Comparison of ENCODE assay signal across 19 mouse cellular contexts in the genomic region with DNA sequence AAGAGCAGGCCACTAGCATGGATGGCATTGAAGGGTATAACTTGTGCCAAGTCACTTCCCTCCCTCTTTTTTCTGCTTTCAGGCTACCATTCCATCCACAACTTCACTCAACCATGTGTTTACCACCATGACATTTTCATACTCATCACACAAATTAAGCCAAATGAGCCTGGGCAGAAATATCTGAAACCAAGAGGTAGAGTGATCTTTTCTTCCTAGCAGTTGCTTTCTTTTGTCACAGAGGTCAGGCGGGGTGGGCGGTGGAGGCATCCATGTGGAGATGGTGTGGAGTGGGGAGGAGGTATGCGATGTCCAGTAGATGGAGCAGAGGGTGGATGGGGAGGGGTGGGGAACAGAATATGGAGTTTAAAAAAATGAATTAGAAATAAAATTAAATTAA.
A peak's percentile ranks its signal among the peaks of the same experiment; 100 is the strongest.
DNase-seq lines count a peak whose midpoint lies in the region; ATAC-seq and TF ChIP-seq lines count a peak whose summit lies in the region.
"Had no signal": no experiment of that assay in that cellular context is flagged by ENCODE, and none has a peak within 500 bp of the region (broad histone marks: within the 10 kb centered on the region; RNA-seq: fewer than 3 reads in every experiment).

No protein-coding gene starts in this region.

- H3K36me3 ChIP-seq in midbrain, embryonic 11.5 days (ENCODE audit: control insufficient read depth, insufficient read depth, low read length): no peaks in the 10 kb centered on the region
- H3K36me3 ChIP-seq in midbrain, embryonic 13.5 days: no peaks in the 10 kb centered on the region
- H3K36me3 ChIP-seq in kidney, adult 2 months (ENCODE audit: control insufficient read depth, insufficient read depth, low read length): no peaks in the 10 kb centered on the region
- H3K36me3 ChIP-seq: embryonic facial prominence, embryonic 13.5 days; forebrain, embryonic 15.5 days had no signal

- no peak overlapping the region for H3K27ac ChIP-seq in midbrain, embryonic 11.5 days (ENCODE audit: low read depth, low read length)
- H3K27ac ChIP-seq in midbrain, embryonic 13.5 days: no peak overlapping the region
- no peak overlapping the region for H3K27ac ChIP-seq in kidney, adult 2 months (ENCODE audit: insufficient read depth, low read depth, low read length)
- H3K27ac ChIP-seq: embryonic facial prominence, embryonic 13.5 days; forebrain, embryonic 13.5 days; forebrain, embryonic 15.5 days had no signal

- peak; percentile 45 for DNase-seq in midbrain, embryonic 11.5 days (ENCODE audit: low spot score, missing footprints)
- DNase-seq in retina, embryonic 14.5 days (ENCODE audit: low spot score): peak; percentile 67
- no peak for DNase-seq in kidney, adult 2 months
- no peak for DNase-seq in right cerebral cortex, adult 2 months (ENCODE audit: low spot score in 2 of 2)
- DNase-seq: adrenal gland, adult 8-10 months; adrenal gland, postnatal 14 days; adrenal gland, postnatal 36 days; cerebellum, adult 11-12 months; cerebellum, adult 2 months; cerebellum, adult 9-10 months; cerebellum, postnatal 10 days; cerebellum, postnatal 25 days; forebrain, postnatal 0 days had no signal

- no peak overlapping the region for H3K4me3 ChIP-seq in midbrain, embryonic 11.5 days (ENCODE audit: low read depth, low read length)
- H3K4me3 ChIP-seq in midbrain, embryonic 13.5 days (replicated peaks): no peak overlapping the region
- H3K4me3 ChIP-seq in kidney, adult 2 months (ENCODE audit: insufficient read depth, low read depth, low read length): no peak overlapping the region
- H3K4me3 ChIP-seq: embryonic facial prominence, embryonic 13.5 days; forebrain, embryonic 13.5 days; forebrain, embryonic 15.5 days had no signal

- no peaks in the 10 kb centered on the region for H3K9me3 ChIP-seq in midbrain, embryonic 11.5 days (ENCODE audit: control insufficient read depth, low read length)
- H3K9me3 ChIP-seq in midbrain, embryonic 13.5 days: no peaks in the 10 kb centered on the region
- H3K9me3 ChIP-seq: embryonic facial prominence, embryonic 13.5 days; forebrain, embryonic 13.5 days; forebrain, embryonic 15.5 days had no signal

- H3K4me2 ChIP-seq in midbrain, embryonic 11.5 days: no peak overlapping the region
- H3K4me2 ChIP-seq in midbrain, embryonic 13.5 days (replicated peaks): no peak overlapping the region
- H3K4me2 ChIP-seq: embryonic facial prominence, embryonic 13.5 days; forebrain, embryonic 13.5 days; forebrain, embryonic 15.5 days had no signal

- no peaks in the 10 kb centered on the region; the same call in 1 of the 2 replicates for H3K4me1 ChIP-seq in midbrain, embryonic 11.5 days (ENCODE audit: control insufficient read depth, insufficient read depth, low read length)
- H3K4me1 ChIP-seq in midbrain, embryonic 13.5 days (replicated peaks): peaks cover 6% of the 10 kb centered on the region; the same call in 1 of the 2 replicates
- H3K4me1 ChIP-seq in kidney, adult 2 months (ENCODE audit: control insufficient read depth, insufficient read depth, low read length): no peaks in the 10 kb centered on the region
- H3K4me1 ChIP-seq: embryonic facial prominence, embryonic 13.5 days; forebrain, embryonic 13.5 days; forebrain, embryonic 15.5 days had no signal

- H3K9ac ChIP-seq in midbrain, embryonic 11.5 days (ENCODE audit: low read length): no peak overlapping the region
- no peak overlapping the region for H3K9ac ChIP-seq in midbrain, embryonic 13.5 days (replicated peaks)
- H3K9ac ChIP-seq: embryonic facial prominence, embryonic 13.5 days; forebrain, embryonic 13.5 days; forebrain, embryonic 15.5 days; forebrain, postnatal 0 days had no signal

- 91% methylated on average over 3 of the region's 3 CpGs for WGBS in midbrain, embryonic 11.5 days
- 90% methylated on average over 3 of the region's 3 CpGs for WGBS in midbrain, embryonic 13.5 days
- WGBS in kidney, adult 2 months: 78% methylated on average over 3 of the region's 3 CpGs

- no peaks in the 10 kb centered on the region for H3K27me3 ChIP-seq in midbrain, embryonic 11.5 days (ENCODE audit: control insufficient read depth, insufficient read depth, low read length)
- no peaks in the 10 kb centered on the region for H3K27me3 ChIP-seq in midbrain, embryonic 13.5 days
- H3K27me3 ChIP-seq in kidney, adult 2 months (replicated peaks; ENCODE audit: control insufficient read depth, insufficient read depth, low read length): no peaks in the 10 kb centered on the region
- H3K27me3 ChIP-seq: embryonic facial prominence, embryonic 13.5 days; forebrain, embryonic 13.5 days; forebrain, embryonic 15.5 days; Patski had no signal

- no peak for ATAC-seq in midbrain, embryonic 11.5 days (ENCODE audit: low FRiP score)
- ATAC-seq in midbrain, embryonic 13.5 days: no peak
- ATAC-seq: activated CD4-positive, CD25-positive, alpha-beta regulatory T cell, adult 4 months; forebrain, embryonic 13.5 days; forebrain, embryonic 15.5 days; forebrain, postnatal 0 days; Patski had no signal

- TF ChIP-seq POLR2A in kidney, adult 2 months (IDR thresholded peaks at IDR 0.05; ENCODE audit: low read depth, low read length): no peak

- TF ChIP-seq CTCF in kidney, adult 2 months (conservative IDR thresholded peaks at IDR 0.05; ENCODE audit: insufficient read depth, insufficient read length, low read depth, low read length): no peak

Comparison
In these comparisons a context has a peak if more than half of its experiments do, and no peak if none do; other contexts are left out.
1. DNase-seq: peak in midbrain, embryonic 11.5 days (single experiment) and retina, embryonic 14.5 days (single experiment); none in kidney, adult 2 months (single experiment) and right cerebral cortex, adult 2 months (0 of 2).